Mouse (Mus musculus) MEL (cell line): Measurements from ENCODE around the gene Cxcr5. TPM values are rescaled to one million over a fixed set of nuclear protein-coding genes. Genes with fewer than 3 reads are reported as not detected.

Experiments used
- DNase-seq: peaks from one replicate; pipeline ENCODE4 v3.0.0; 2011; ENCODE audit warnings: low read depth, low spot score
- H3K27ac ChIP-seq: 2 replicates; pipeline ENCODE4 v1.5.1; 2012; ENCODE audit warnings: low read depth, mild to moderate bottlenecking, control low read depth, low read length, moderate library complexity; ENCODE audit not compliant: control insufficient read depth
- H3K27me3 ChIP-seq, 2 experiments: fragments of 150-350 bp in 1 of 2; sonication (generic) in 1 of 2; 2 replicates each; pipeline ENCODE4 v1.6.1; 2012; ENCODE audit warnings: low read length in 2 of 2, mild to moderate bottlenecking in 2 of 2, improper control_type of control experiment in 1 of 2, moderate library complexity in 1 of 2; ENCODE audit not compliant: insufficient read depth in 2 of 2, control insufficient read depth in 1 of 2
- H3K36me3 ChIP-seq, 2 experiments: 2 replicates each; pipeline ENCODE4 v1.6.1; 2012 to 2014; ENCODE audit warnings: low read length in 2 of 2, improper control_type of control experiment in 1 of 2, inconsistent platforms in 1 of 2, mild to moderate bottlenecking in 1 of 2; ENCODE audit not compliant: insufficient read depth in 2 of 2, control insufficient read depth in 1 of 2
- H3K4me1 ChIP-seq, 2 experiments: fragments of 150-350 bp in 1 of 2; sonication (generic) in 1 of 2; 2 replicates each; pipeline ENCODE4 v1.6.1; 2012; ENCODE audit warnings: low read length in 2 of 2, improper control_type of control experiment in 1 of 2, mild to moderate bottlenecking in 1 of 2; ENCODE audit not compliant: insufficient read depth in 2 of 2, control insufficient read depth in 1 of 2
- H3K4me3 ChIP-seq, 2 experiments: fragments of 150-350 bp in 1 of 2; sonication (generic) in 1 of 2; 2 replicates each; pipeline ENCODE4 v1.5.1; 2012; ENCODE audit warnings: low read depth in 2 of 2, low read length in 2 of 2, mild to moderate bottlenecking in 2 of 2, moderate library complexity in 2 of 2, control low read depth in 1 of 2, improper control_type of control experiment in 1 of 2; ENCODE audit not compliant: control insufficient read depth in 1 of 2, insufficient read depth in 1 of 2
- H3K79me2 ChIP-seq: 2 replicates; pipeline ENCODE4 v1.6.1; 2012; ENCODE audit warnings: mild to moderate bottlenecking, low read length, moderate library complexity; ENCODE audit not compliant: control insufficient read depth, poor library complexity, insufficient read depth
- H3K9ac ChIP-seq: 2 replicates; pipeline ENCODE4 v1.6.1; 2012; ENCODE audit warnings: low read depth, mild to moderate bottlenecking, control low read depth, low read length, moderate library complexity; ENCODE audit not compliant: control insufficient read depth, poor library complexity, severe bottlenecking
- H3K9me3 ChIP-seq: fragments of 150-350 bp; sonication (generic); replicated peaks from 2 replicates; pipeline ENCODE4 v1.6.1; 2012; ENCODE audit warnings: mild to moderate bottlenecking, low read length, improper control_type of control experiment, moderate library complexity; ENCODE audit not compliant: insufficient read depth
- BHLHE40 ChIP-seq: IDR thresholded peaks from 2 replicates; pipeline ENCODE4 v1.6.1; 2012; ENCODE audit warnings: low read depth, mild to moderate bottlenecking, inconsistent platforms, low read length, improper control_type of control experiment, borderline replicate concordance
- CHD1 ChIP-seq: IDR thresholded peaks from 2 replicates; pipeline ENCODE4 v1.6.1; 2012; ENCODE audit warnings: low read depth, mild to moderate bottlenecking, inconsistent platforms, low read length, improper control_type of control experiment
- CHD2 ChIP-seq: IDR thresholded peaks from 2 replicates; pipeline ENCODE4 v1.6.1; 2011; ENCODE audit warnings: low read length, improper control_type of control experiment
- ELF1 ChIP-seq: IDR thresholded peaks from 2 replicates; pipeline ENCODE4 v1.6.1; 2014; ENCODE audit warnings: low read depth, mild to moderate bottlenecking, inconsistent platforms, low read length, improper control_type of control experiment, moderate library complexity
- EP300 ChIP-seq, 2 experiments: IDR thresholded peaks; 2 replicates each; pipeline ENCODE4 v1.6.1; 2011; ENCODE audit warnings: improper control_type of control experiment in 2 of 2, low read length in 2 of 2, low read depth in 1 of 2, mild to moderate bottlenecking in 1 of 2
- ETS1 ChIP-seq: IDR thresholded peaks from 2 replicates; pipeline ENCODE4 v1.6.1; 2012; ENCODE audit warnings: low read depth, mild to moderate bottlenecking, inconsistent platforms, low read length, improper control_type of control experiment, moderate library complexity
- GATA1 ChIP-seq: IDR thresholded peaks from 2 replicates; pipeline ENCODE4 v1.6.1; 2011; ENCODE audit warnings: low read depth, low read length, improper control_type of control experiment
- MAFK ChIP-seq: IDR thresholded peaks from 2 replicates; pipeline ENCODE4 v1.6.1; 2011; ENCODE audit warnings: low read depth, mild to moderate bottlenecking, low read length, improper control_type of control experiment, borderline replicate concordance
- MAZ ChIP-seq: IDR thresholded peaks from 2 replicates; pipeline ENCODE4 v1.6.1; 2012; ENCODE audit warnings: low read depth, mild to moderate bottlenecking, inconsistent platforms, low read length, improper control_type of control experiment
- NRF1 ChIP-seq: IDR thresholded peaks from 2 replicates; pipeline ENCODE4 v1.6.1; 2014; ENCODE audit warnings: low read depth, mild to moderate bottlenecking, inconsistent platforms, low read length, improper control_type of control experiment, moderate library complexity; ENCODE audit not compliant: poor library complexity, insufficient read depth, severe bottlenecking
- POLR2A ChIP-seq, 2 experiments: IDR thresholded peaks; 2 replicates each; pipeline ENCODE4 v1.6.1; 2011 to 2012; ENCODE audit warnings: low read length in 2 of 2, mild to moderate bottlenecking in 2 of 2, control low read depth in 1 of 2, improper control_type of control experiment in 1 of 2, low read depth in 1 of 2, moderate library complexity in 1 of 2; ENCODE audit not compliant: control insufficient read depth in 1 of 2, insufficient read depth in 1 of 2, poor library complexity in 1 of 2
- POLR2AphosphoS5 ChIP-seq: IDR thresholded peaks from 2 replicates; pipeline ENCODE4 v1.6.1; 2012; ENCODE audit warnings: low read depth, borderline replicate concordance, mild to moderate bottlenecking, inconsistent platforms, low read length, moderate library complexity, mixed read lengths
- SIN3A ChIP-seq: IDR thresholded peaks from 2 replicates; pipeline ENCODE4 v1.6.1; 2012; ENCODE audit warnings: low read length, improper control_type of control experiment, inconsistent platforms
- SMC3 ChIP-seq: IDR thresholded peaks from 2 replicates; pipeline ENCODE4 v1.6.1; 2011; ENCODE audit warnings: low read depth, low read length, improper control_type of control experiment
- TBP ChIP-seq: IDR thresholded peaks from 2 replicates; pipeline ENCODE4 v1.8.0; 2011; ENCODE audit warnings: low read depth, low read length, improper control_type of control experiment
- TCF12 ChIP-seq: IDR thresholded peaks from 2 replicates; pipeline ENCODE4 v1.6.1; 2014; ENCODE audit warnings: low read depth, mild to moderate bottlenecking, inconsistent platforms, low read length, improper control_type of control experiment, moderate library complexity
- UBTF ChIP-seq: IDR thresholded peaks from 2 replicates; pipeline ENCODE4 v1.6.1; 2012; ENCODE audit warnings: low read depth, mild to moderate bottlenecking, inconsistent platforms, low read length, improper control_type of control experiment, moderate library complexity, borderline replicate concordance; ENCODE audit not compliant: insufficient read depth
- USF2 ChIP-seq, 2 experiments: IDR thresholded peaks; 2 replicates each; pipeline ENCODE4 v1.6.1; 2011 to 2012; ENCODE audit warnings: improper control_type of control experiment in 2 of 2, low read length in 2 of 2, borderline replicate concordance in 1 of 2, inconsistent platforms in 1 of 2, low read depth in 1 of 2, mild to moderate bottlenecking in 1 of 2; ENCODE audit not compliant: insufficient read depth in 1 of 2
- ZC3H11A ChIP-seq: IDR thresholded peaks from 2 replicates; pipeline ENCODE4 v1.6.1; 2012; ENCODE audit warnings: low read depth, mild to moderate bottlenecking, inconsistent platforms, low read length, improper control_type of control experiment
- ZKSCAN1 ChIP-seq: IDR thresholded peaks from 2 replicates; pipeline ENCODE4 v1.6.1; 2012; ENCODE audit warnings: low read depth, mild to moderate bottlenecking, inconsistent platforms, low read length, improper control_type of control experiment, moderate library complexity
- ZMIZ1 ChIP-seq: IDR thresholded peaks from 2 replicates; pipeline ENCODE4 v1.6.1; 2012; ENCODE audit warnings: low read depth, mild to moderate bottlenecking, inconsistent platforms, low read length, improper control_type of control experiment, moderate library complexity
- polyA plus RNA-seq, 2 experiments: library from polyadenylated mRNA; stranded (reverse) in 1 of 2; unstranded in 1 of 2; fragments of >175 nt in 1 of 2; fragments of >200 nt in 1 of 2; gene quantifications; 2 replicates each; pipeline versions ENCODE4 v1.2.1 to v1.2.4; 2012; ENCODE audit warnings: low replicate concordance in 2 of 2, low read depth in 1 of 2; ENCODE audit not compliant: insufficient read length in 2 of 2, insufficient read depth in 1 of 2, missing spikeins in 1 of 2
- total RNA-seq: library from RNA; depleted of rRNA; stranded (reverse); fragments of 300-350 nt; gene quantifications from 2 replicates; pipeline ENCODE4 v1.2.3, GENCODE M21; 2012

The Cxcr5 gene
- total and polyA plus RNA-seq, 3 experiments = 0.18 TPM; not detected in 2

- no peaks in the 10 kb centered on the region for H3K4me1 ChIP-seq
Observed at GRCm38 (mm10) chr9:44501206-44501879, 60.3 kb downstream of the Cxcr5 start.

GRCm38 (mm10) chr9:44500638-44501175, 61.0 kb downstream of the Cxcr5 start:
- H3K27me3 ChIP-seq = no peaks in the 10 kb centered on the region
- H3K36me3 ChIP-seq = no peaks in the 10 kb centered on the region
- no peaks in the 10 kb centered on the region for H3K9me3 ChIP-seq
- no peak overlapping the region for H3K9ac ChIP-seq
- no peaks in the 10 kb centered on the region for H3K79me2 ChIP-seq
- no peak overlapping the region for H3K27ac ChIP-seq
- no peak overlapping the region for H3K4me3 ChIP-seq
- DNase-seq = no peak
- TF ChIP-seq ELF1 = no peak
- no peak for TF ChIP-seq ZMIZ1
- TF ChIP-seq GATA1 = no peak
- no peak for TF ChIP-seq MAFK
- TF ChIP-seq SMC3 = no peak
- TF ChIP-seq SIN3A = no peak
- TF ChIP-seq TBP = no peak
- TF ChIP-seq USF2 (IDR thresholded peaks at IDR 0.05; ENCODE audit: borderline replicate concordance in 1 of 2, insufficient read depth in 1 of 2, low read depth in 1 of 2, low read length in 2 of 2) = no peak
- TF ChIP-seq EP300 (IDR thresholded peaks at IDR 0.05; ENCODE audit: low read depth in 1 of 2, low read length in 2 of 2) = no peak
- no peak for TF ChIP-seq NRF1
- TF ChIP-seq CHD2 = no peak
- TF ChIP-seq POLR2AphosphoS5 = no peak
- no peak for TF ChIP-seq ETS1
- TF ChIP-seq BHLHE40 = no peak
- TF ChIP-seq UBTF = no peak
- no peak for TF ChIP-seq POLR2A (IDR thresholded peaks at IDR 0.05; ENCODE audit: control insufficient read depth in 1 of 2, insufficient read depth in 1 of 2, low read depth in 1 of 2, low read length in 2 of 2, poor library complexity in 1 of 2)
- no peak for TF ChIP-seq MAZ
- TF ChIP-seq ZC3H11A = no peak
- TF ChIP-seq TCF12 = no peak
- no peak for TF ChIP-seq CHD1
- H3K4me1 ChIP-seq = no peaks in the 10 kb centered on the region

More at GRCm38 (mm10) chr9:44501206-44501879, 60.3 kb downstream of the Cxcr5 start:
- Histone ChIP-seq H3K27me3 (no peaks in the 10 kb centered on the region), H3K79me2 (no peaks in the 10 kb centered on the region), H3K36me3 (no peaks in the 10 kb centered on the region), H3K9ac (no peak overlapping the region), H3K4me3 (no peak overlapping the region), H3K27ac (no peak overlapping the region), H3K9me3 (no peaks in the 10 kb centered on the region)
- no peak for DNase-seq
- TF ChIP-seq SMC3 (no peak), MAFK (no peak), ZKSCAN1 (no peak), NRF1 (no peak), TCF12 (no peak)
